Mouse (Mus musculus): ENCODE data around the gene Cpsf6. TPM values are rescaled to one million over a fixed set of nuclear protein-coding genes. Genes with fewer than 3 reads are reported as not detected.
"Not testable (repeated sequence)": the region's sequence is repeated elsewhere in the genome, so short reads cannot be mapped to it uniquely, and the experiment has no call there.

Cpsf6 gene
- polyA plus RNA-seq, 1 experiment = 64.9 TPM

DNA sequence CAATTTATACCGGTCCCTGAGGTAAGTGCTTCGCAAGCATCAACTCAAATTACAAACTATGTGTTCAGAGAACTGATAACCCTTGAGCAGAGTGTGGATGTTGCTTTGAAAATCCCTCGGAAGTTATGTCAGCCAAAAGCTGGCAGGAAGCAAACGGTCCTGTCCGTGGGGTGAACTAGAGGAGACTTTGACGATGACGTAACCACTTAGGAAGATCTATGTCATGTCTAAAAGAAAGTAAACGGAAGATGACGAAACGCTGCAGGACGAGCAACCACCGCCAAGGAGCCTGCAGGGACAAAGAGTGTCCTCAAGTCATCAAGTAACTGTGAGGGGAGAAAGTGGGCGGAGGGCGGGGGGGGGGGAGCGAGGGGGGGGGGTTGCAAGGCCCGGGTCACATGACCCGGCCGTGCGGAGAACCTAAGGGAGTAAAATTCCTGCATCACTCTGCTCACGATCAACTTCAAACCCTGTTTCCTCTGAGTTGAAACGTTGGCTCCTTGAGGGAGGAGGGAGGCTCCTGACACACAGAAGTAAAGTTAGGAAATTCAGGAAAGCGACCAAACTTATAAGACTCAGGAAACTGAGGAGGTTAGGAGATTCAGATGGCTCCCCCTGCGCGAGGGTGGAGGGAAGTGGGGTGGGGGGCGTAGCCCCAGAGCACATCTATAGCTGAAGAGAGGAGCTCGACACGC lies 13.5 kb upstream of the Cpsf6 start:
- 1% methylated on average over 27 of the region's 27 CpGs for WGBS
- Histone ChIP-seq H3K4me1 (ENCODE audit: control insufficient read depth, insufficient read depth, low read length) (peaks cover 6% of the 10 kb centered on the region; the same call in 1 of the 2 replicates), H3K27ac (ENCODE audit: control insufficient read depth, insufficient read depth, low read depth, low read length, poor library complexity) (no peak overlapping the region), H3K4me3 (replicated peaks; ENCODE audit: control insufficient read depth, low read depth, low read length) (peak overlapping the region; percentile 64)
- TF ChIP-seq CTCF (IDR thresholded peaks at IDR 0.05; ENCODE audit: control insufficient read depth, insufficient read depth, low read length) (no peak), POLR2A (IDR thresholded peaks at IDR 0.05; ENCODE audit: borderline replicate concordance, control insufficient read depth, low read depth, low read length) (no peak)

DNA sequence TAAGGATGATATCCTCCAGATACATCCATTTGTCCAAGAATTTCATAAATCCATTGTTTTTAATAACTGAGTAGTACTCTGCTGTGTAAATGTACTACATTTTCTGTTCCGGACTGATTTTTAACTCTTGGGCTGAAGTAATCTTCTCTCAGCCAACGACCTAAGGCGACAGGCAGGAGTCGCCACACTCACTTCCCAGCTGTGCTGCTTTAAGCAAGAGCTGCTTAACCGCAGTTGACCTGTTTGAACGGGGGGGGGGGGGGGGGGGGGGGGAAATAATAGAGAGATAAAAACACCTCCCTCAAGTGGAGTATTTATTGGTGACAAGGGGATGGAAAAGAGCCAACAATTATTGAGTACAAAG lies 13.0 kb upstream of the Cpsf6 start:
- no peak overlapping the region for H3K27ac ChIP-seq (ENCODE audit: control insufficient read depth, insufficient read depth, low read depth, low read length, poor library complexity)
- TF ChIP-seq POLR2A (IDR thresholded peaks at IDR 0.05; ENCODE audit: borderline replicate concordance, control insufficient read depth, low read depth, low read length) = no peak
- WGBS = under 1% methylated on average over 6 of the region's 6 CpGs
- peak overlapping the region; percentile 64 for H3K4me3 ChIP-seq (replicated peaks; ENCODE audit: control insufficient read depth, low read depth, low read length)
- peaks cover 1% of the 10 kb centered on the region; the same call in 1 of the 2 replicates for H3K4me1 ChIP-seq (ENCODE audit: control insufficient read depth, insufficient read depth, low read length)

DNA sequence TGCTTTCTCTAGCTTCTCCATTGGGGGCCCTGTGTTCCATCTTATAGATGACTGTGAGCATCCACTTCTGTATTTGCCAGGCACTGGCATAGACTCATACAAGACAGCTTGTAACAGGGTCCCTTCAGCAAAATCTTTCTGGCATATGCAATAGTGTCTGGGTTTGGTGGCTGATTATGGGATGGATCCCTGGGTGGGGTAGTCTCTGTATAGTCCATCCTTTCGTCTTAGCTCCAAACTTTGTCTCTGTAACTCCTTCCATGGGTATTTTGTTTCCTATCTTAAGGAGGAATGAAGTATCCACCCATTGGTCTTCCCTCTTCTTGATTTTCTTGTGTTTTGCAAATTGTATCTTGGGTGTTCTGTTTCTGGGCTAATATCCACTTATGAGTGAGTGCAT lies 12.6 kb upstream of the Cpsf6 start:
- H3K27ac ChIP-seq (ENCODE audit: control insufficient read depth, insufficient read depth, low read depth, low read length, poor library complexity); H3K4me1 ChIP-seq (ENCODE audit: control insufficient read depth, insufficient read depth, low read length); H3K4me3 ChIP-seq (replicated peaks; ENCODE audit: control insufficient read depth, low read depth, low read length): not testable (repeated sequence)
- 93% methylated on average over 1 of the region's 1 CpGs for WGBS

DNA sequence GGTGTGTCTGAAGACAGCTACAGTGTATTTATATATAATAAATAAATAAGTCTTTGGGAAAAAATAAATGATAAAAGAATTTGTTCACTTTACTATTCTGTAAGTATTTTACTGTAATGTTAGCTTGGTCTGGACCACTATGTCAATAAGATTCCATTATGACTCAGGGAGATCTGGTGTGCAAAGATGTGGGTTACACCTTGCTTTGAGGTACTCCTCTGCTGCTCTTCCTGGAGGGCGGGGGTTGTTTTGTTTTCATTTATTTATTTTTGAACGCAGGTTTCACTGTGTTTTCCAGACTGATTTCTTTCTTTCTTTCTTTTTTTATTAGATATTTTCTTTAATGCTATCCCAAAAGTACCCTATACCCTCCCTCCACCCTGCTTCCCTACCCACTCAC lies 12.0 kb upstream of the Cpsf6 start:
- no peak for TF ChIP-seq CTCF (IDR thresholded peaks at IDR 0.05; ENCODE audit: control insufficient read depth, insufficient read depth, low read length)
- no peak for TF ChIP-seq POLR2A (IDR thresholded peaks at IDR 0.05; ENCODE audit: borderline replicate concordance, control insufficient read depth, low read depth, low read length)
- Histone ChIP-seq H3K4me3 (replicated peaks; ENCODE audit: control insufficient read depth, low read depth, low read length) (no peak overlapping the region), H3K27ac (ENCODE audit: control insufficient read depth, insufficient read depth, low read depth, low read length, poor library complexity) (no peak overlapping the region), H3K4me1 (ENCODE audit: control insufficient read depth, insufficient read depth, low read length) (no peaks in the 10 kb centered on the region; the same call in 1 of the 2 replicates)
- 83% methylated on average over 2 of the region's 2 CpGs for WGBS

DNA sequence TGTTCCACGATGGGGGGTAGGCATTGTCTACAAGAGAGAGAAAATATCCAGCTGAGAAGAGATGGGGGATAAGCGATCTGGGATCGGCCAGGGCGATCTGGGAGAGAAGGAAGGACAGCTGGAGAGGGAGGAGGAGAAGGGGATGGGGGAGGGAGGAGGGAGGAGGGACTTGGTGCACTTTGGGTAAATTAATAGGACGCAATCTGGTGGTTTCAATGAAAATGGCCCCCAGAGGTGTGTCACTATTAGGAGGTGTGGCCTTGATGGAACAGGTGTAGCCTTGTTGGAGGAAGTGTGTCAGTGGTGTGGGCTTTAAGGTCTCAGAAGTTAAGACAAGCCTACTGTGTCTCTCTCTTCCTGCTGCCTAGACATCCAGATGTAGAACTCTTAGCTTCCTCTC lies 11.2 kb upstream of the Cpsf6 start:
- 83% methylated on average over 5 of the region's 5 CpGs for WGBS

DNA sequence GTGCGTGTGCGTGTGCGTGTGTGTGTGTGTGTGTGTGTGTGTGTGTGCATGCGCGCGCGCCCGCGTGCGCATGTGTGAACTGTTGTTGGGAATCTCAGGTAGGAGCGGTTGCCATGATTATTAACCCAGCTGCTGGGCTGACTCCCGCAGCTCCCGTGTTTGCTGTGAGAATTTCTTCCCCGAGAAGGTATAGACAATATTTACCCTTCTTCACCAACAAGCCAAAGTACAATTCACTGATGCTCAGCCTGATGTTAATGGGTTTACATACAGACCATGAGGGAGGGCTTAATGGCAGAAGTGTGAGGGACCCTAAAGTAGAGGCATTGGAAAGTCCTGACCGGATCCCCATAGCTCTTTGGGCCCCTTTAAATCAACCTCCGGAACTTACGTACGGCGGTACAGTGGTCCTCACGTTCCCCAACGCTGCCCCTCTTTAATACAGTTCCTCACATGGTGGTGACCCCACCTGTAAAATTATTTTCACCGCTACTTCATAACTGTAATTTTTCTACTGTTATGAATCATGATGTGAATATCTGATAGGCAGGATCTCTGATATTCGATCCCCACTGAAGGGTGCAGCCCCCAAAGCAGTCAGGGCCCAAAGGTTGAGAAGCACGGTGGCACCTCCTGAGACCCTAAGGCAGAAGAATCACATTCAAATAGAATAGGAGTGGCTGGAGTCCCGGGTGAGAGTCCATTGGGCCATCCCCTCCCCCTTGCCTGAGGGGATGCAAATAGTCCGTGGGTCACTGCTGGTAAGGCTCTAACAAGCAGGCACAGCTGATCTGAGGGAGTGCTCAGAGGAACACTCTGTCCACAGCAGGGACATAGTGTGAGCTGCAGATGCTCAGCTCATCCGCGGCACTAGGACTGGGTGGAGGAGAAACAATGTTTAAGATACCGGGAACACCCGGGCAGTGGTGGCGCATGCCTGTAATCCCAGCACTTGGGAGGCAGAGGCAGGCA lies 10.4 kb upstream of the Cpsf6 start:
- Histone ChIP-seq H3K4me3 (replicated peaks; ENCODE audit: control insufficient read depth, low read depth, low read length) (no peak overlapping the region), H3K4me1 (ENCODE audit: control insufficient read depth, insufficient read depth, low read length) (no peaks in the 10 kb centered on the region; the same call in 1 of the 2 replicates), H3K27ac (ENCODE audit: control insufficient read depth, insufficient read depth, low read depth, low read length, poor library complexity) (no peak overlapping the region)
- TF ChIP-seq POLR2A (IDR thresholded peaks at IDR 0.05; ENCODE audit: borderline replicate concordance, control insufficient read depth, low read depth, low read length) = no peak
- TF ChIP-seq CTCF (IDR thresholded peaks at IDR 0.05; ENCODE audit: control insufficient read depth, insufficient read depth, low read length) = no peak
- 79% methylated on average over 31 of the region's 31 CpGs for WGBS

More for the DNA sequence above, 11.2 kb upstream of the Cpsf6 start:
- Histone ChIP-seq H3K4me3 (replicated peaks; ENCODE audit: control insufficient read depth, low read depth, low read length) (no peak overlapping the region), H3K27ac (ENCODE audit: control insufficient read depth, insufficient read depth, low read depth, low read length, poor library complexity) (no peak overlapping the region), H3K4me1 (ENCODE audit: control insufficient read depth, insufficient read depth, low read length) (no peaks in the 10 kb centered on the region; the same call in 1 of the 2 replicates)
- TF ChIP-seq POLR2A (IDR thresholded peaks at IDR 0.05; ENCODE audit: borderline replicate concordance, control insufficient read depth, low read depth, low read length) (no peak), CTCF (IDR thresholded peaks at IDR 0.05; ENCODE audit: control insufficient read depth, insufficient read depth, low read length) (no peak)

DNA sequence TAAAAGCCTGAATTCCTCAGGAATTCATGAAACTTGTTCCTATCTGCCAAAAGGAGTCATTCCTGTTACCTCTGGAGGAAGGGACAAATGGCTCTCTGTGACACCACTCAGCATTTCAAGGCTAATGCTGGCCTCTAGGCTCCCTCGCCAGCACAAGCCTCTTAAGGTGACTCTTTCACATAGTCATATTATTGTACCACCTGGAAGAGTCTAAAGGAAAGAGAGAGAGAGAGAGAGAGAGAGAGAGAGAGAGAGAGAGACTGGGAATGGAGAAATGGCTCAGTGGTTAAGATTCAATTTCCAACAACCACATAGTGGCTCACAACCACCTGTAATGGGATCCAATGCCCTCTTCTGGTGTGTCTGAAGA lies 9.5 kb upstream of the Cpsf6 start:
- Histone ChIP-seq H3K27ac (ENCODE audit: control insufficient read depth, insufficient read depth, low read depth, low read length, poor library complexity) (no peak overlapping the region), H3K4me3 (replicated peaks; ENCODE audit: control insufficient read depth, low read depth, low read length) (no peak overlapping the region), H3K4me1 (ENCODE audit: control insufficient read depth, insufficient read depth, low read length) (no peaks in the 10 kb centered on the region)
- WGBS = 79% methylated on average over 1 of the region's 1 CpGs
- no peak for TF ChIP-seq POLR2A (IDR thresholded peaks at IDR 0.05; ENCODE audit: borderline replicate concordance, control insufficient read depth, low read depth, low read length)
- TF ChIP-seq CTCF (IDR thresholded peaks at IDR 0.05; ENCODE audit: control insufficient read depth, insufficient read depth, low read length) = no peak

DNA sequence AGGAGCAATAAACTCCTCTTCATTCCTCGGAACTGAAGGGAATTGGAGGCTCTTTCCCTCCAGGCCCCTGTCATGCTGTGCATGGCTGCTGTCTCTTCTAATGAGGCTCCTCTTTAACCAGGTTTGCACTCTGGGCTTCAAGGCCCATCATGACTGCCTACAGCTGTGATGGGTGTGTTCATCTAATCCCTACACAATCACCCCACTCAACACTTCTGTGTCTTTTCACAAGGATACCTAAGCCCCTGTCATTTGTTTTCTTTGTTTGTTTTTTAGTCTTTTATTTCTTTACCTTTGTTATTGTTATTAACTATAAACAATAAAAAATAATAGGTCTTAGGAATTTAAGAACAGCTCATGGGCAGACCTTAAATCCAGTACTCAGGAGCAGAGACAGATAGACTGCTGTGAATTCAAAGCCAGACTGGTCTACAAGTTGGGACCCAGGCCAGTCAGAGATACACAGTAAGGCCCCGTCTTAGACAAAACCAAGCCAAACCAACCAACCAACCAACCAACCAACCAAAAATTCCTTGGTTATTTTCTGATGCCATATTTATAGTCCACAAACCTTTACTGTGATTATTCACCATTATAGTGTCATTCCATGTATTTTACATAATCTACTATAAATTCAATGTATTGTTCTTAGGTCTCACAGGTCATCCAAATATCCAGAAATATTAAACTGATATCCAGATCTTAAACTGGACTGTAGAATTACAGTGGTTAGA lies 9.0 kb upstream of the Cpsf6 start:
- no peak overlapping the region for H3K4me3 ChIP-seq (replicated peaks; ENCODE audit: control insufficient read depth, low read depth, low read length)
- no peak overlapping the region for H3K27ac ChIP-seq (ENCODE audit: control insufficient read depth, insufficient read depth, low read depth, low read length, poor library complexity)
- no peaks in the 10 kb centered on the region for H3K4me1 ChIP-seq (ENCODE audit: control insufficient read depth, insufficient read depth, low read length)
- TF ChIP-seq CTCF (IDR thresholded peaks at IDR 0.05; ENCODE audit: control insufficient read depth, insufficient read depth, low read length) (no peak), POLR2A (IDR thresholded peaks at IDR 0.05; ENCODE audit: borderline replicate concordance, control insufficient read depth, low read depth, low read length) (no peak)
- WGBS = 77% methylated on average over 2 of the region's 2 CpGs

DNA sequence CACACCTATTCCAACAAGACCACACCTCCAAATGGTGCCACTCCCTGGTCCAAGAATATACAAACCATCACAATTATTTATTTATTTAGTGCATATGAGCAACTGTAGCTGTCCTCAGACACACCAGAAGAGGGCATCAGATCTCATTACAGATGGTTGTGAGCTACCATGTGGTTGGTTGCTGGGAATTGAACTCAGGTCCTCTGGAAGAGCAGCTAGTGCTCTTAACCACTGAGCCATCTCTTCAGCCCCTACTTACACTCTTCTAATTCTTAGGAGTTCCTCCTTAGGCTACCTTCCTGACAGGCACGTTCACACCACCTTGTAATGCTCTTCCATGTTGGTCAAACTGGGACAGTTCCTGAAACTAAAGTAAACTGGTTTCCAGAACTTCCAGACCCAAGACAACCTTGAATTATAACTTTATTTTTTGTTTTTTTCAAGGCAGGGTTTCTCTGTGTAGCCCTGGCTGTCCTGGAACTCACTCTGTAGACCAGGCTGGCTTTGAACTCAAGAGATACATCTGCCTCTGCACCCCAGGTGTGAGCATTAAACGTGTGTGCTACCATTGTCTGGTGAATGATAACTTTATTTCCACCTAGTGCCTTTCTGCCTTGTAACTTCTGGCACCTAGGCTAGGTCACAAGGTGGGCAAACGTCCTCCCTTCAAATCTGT lies 8.3 kb upstream of the Cpsf6 start:
- H3K4me1 ChIP-seq (ENCODE audit: control insufficient read depth, insufficient read depth, low read length) = not testable (repeated sequence)
- WGBS = 69% methylated on average over 3 of the region's 3 CpGs

More for the DNA sequence above, 8.3 kb upstream of the Cpsf6 start:
- not testable (repeated sequence) for H3K27ac ChIP-seq (ENCODE audit: control insufficient read depth, insufficient read depth, low read depth, low read length, poor library complexity); H3K4me3 ChIP-seq (replicated peaks; ENCODE audit: control insufficient read depth, low read depth, low read length)
